Mouse (Mus musculus): Measurements from ENCODE around the gene Sgms2.

GRCm38 (mm10) chr3:131271559-131272373, 219.4 kb downstream of the Sgms2 start, which contains the start of gene Hadh:
- TF ChIP-seq CTCF (IDR thresholded peaks at IDR 0.05; ENCODE audit: extremely low read depth, insufficient read length, insufficient replicate concordance, low read depth, low read length) (no peak), POLR2A (IDR thresholded peaks at IDR 0.05; ENCODE audit: low read depth, low read length) (peak; percentile 36; the same call in 1 of the 2 replicates)
